Mouse (Mus musculus): ENCODE data around the gene P4htm. TPM values are rescaled to one million over a fixed set of nuclear protein-coding genes. Genes with fewer than 3 reads are reported as not detected.
A peak's percentile ranks its signal among the peaks of the same experiment; 100 is the strongest.
"Not testable (repeated sequence)": the region's sequence is repeated elsewhere in the genome, so short reads cannot be mapped to it uniquely, and the experiment has no call there.

P4htm gene
- total RNA-seq (2021) = 10 to 100 TPM; 12.7 to 15.1 TPM

- intact Hi-C loops (cut with DNase I) = no loop called here
- DNase-seq = peak; percentile 76 to 80
Observed at GRCm38 (mm10) chr9:108596998-108597764, at the start of gene P4htm. TSS of gene P4htm (minus strand) at chr9:108597667.

- DNase-seq = no peak
- intact Hi-C loops (cut with DNase I) = no loop called here
Observed at GRCm38 (mm10) chr9:108639825-108640224, 42.4 kb upstream of the P4htm start.

GRCm38 (mm10) chr9:108635415-108635814 lies 37.9 kb upstream of the P4htm start:
- intact Hi-C loops (cut with DNase I) = no loop called here
- DNase-seq = no peak

GRCm38 (mm10) chr9:108633846-108634245 lies 36.4 kb upstream of the P4htm start:
- intact Hi-C loops (cut with DNase I) = no loop called here
- DNase-seq = no peak

GRCm38 (mm10) chr9:108632375-108632774 lies 34.9 kb upstream of the P4htm start:
- intact Hi-C loops (cut with DNase I) = no loop called here
- DNase-seq = no peak

GRCm38 (mm10) chr9:108631631-108632256 lies 34.3 kb upstream of the P4htm start:
- DNase-seq = no peak
- intact Hi-C loops (cut with DNase I) = no loop called here

GRCm38 (mm10) chr9:108630683-108631082 lies 33.2 kb upstream of the P4htm start:
- intact Hi-C loops (cut with DNase I) = no loop called here
- no peak for DNase-seq

GRCm38 (mm10) chr9:108628141-108628540 lies 30.7 kb upstream of the P4htm start:
- no peak for DNase-seq
- intact Hi-C loops (cut with DNase I) = no loop called here

- intact Hi-C loops (cut with DNase I) = no loop called here
- peak; percentile 88 to 89 for DNase-seq
Observed at GRCm38 (mm10) chr9:108626498-108626897, 29.0 kb upstream of the P4htm start.

GRCm38 (mm10) chr9:108617301-108617700 lies 19.8 kb upstream of the P4htm start:
- intact Hi-C loops (cut with DNase I) = no loop called here
- DNase-seq = no peak

- no peak for DNase-seq
- intact Hi-C loops (cut with DNase I) = no loop called here
Observed at GRCm38 (mm10) chr9:108611488-108611887, 14.0 kb upstream of the P4htm start.

- intact Hi-C loops (cut with DNase I) = no loop called here
- no peak for DNase-seq
Observed at GRCm38 (mm10) chr9:108608889-108609288, 11.4 kb upstream of the P4htm start.

GRCm38 (mm10) chr9:108607929-108608328 lies 10.5 kb upstream of the P4htm start:
- intact Hi-C loops (cut with DNase I); DNase-seq: not testable (repeated sequence)

GRCm38 (mm10) chr9:108601986-108602385 lies 4.5 kb upstream of the P4htm start:
- DNase-seq = no peak
- intact Hi-C loops (cut with DNase I) = no loop called here

GRCm38 (mm10) chr9:108600011-108600410 lies 2.5 kb upstream of the P4htm start:
- intact Hi-C loops (cut with DNase I) = no loop called here

GRCm38 (mm10) chr9:108599021-108599566 lies 1.6 kb upstream of the P4htm start:
- DNase-seq = no peak
- intact Hi-C loops (cut with DNase I) = no loop called here

More at GRCm38 (mm10) chr9:108600011-108600410, 2.5 kb upstream of the P4htm start:
- no peak for DNase-seq

GRCm38 (mm10) chr9:108594354-108594753 lies 3.1 kb downstream of the P4htm start:
- intact Hi-C loops (cut with DNase I) = no loop called here

GRCm38 (mm10) chr9:108591462-108591861 lies 6.0 kb downstream of the P4htm start:
- intact Hi-C loops (cut with DNase I) = no loop called here
- no peak for DNase-seq

More at GRCm38 (mm10) chr9:108594354-108594753, 3.1 kb downstream of the P4htm start:
- DNase-seq = no peak

- intact Hi-C loops (cut with DNase I) = no loop called here
- DNase-seq = peak in 1 of 2 experiments; percentile 12
Observed at GRCm38 (mm10) chr9:108589229-108589628, 8.2 kb downstream of the P4htm start.

GRCm38 (mm10) chr9:108587571-108588180 lies 9.8 kb downstream of the P4htm start:
- intact Hi-C loops (cut with DNase I) = no loop called here

GRCm38 (mm10) chr9:108579344-108579690 lies 18.1 kb downstream of the P4htm start:
- DNase-seq = no peak
- intact Hi-C loops (cut with DNase I) = loop anchor here (5.0 kb wide), 1 partner anchor 68 kb away; the partner anchor contains the start of gene Arih2

More at GRCm38 (mm10) chr9:108587571-108588180, 9.8 kb downstream of the P4htm start:
- peak; percentile 90 to 94 for DNase-seq
